Mouse (Mus musculus) E14TG2a.4 (cell line): ENCODE data around the gene Atrnl1.

Source experiments
- CTCF ChIP-seq: conservative IDR thresholded peaks from 2 replicates; pipeline ENCODE4 v1.5.1; 2014; ENCODE audit warnings: low read length
- NANOG ChIP-seq: IDR thresholded peaks from 2 replicates; pipeline ENCODE4 v1.6.1; 2014; ENCODE audit warnings: borderline replicate concordance, low read length, mixed read lengths

DNA sequence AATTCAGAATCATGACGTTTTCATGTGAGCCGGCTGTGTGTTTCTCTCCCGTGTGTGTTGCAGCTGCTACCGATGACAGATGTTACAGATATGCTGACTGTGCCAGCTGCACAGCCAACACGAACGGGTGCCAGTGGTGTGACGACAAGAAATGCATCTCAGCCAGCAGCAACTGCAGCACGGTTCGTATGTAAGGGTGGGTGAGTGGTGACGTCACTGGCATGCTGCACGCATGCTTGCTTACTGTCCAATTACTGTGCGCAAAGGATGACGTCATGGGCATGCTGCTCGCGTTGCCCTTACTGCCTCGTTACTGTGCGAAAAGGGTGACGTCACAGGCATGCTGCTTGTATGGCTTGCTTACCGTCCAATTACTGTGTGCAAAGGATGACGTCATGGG lies 75.8 kb downstream of the Atrnl1 start:
- TF ChIP-seq CTCF, result no peak
- TF ChIP-seq NANOG, result no peak
